In the genomic region with DNA sequence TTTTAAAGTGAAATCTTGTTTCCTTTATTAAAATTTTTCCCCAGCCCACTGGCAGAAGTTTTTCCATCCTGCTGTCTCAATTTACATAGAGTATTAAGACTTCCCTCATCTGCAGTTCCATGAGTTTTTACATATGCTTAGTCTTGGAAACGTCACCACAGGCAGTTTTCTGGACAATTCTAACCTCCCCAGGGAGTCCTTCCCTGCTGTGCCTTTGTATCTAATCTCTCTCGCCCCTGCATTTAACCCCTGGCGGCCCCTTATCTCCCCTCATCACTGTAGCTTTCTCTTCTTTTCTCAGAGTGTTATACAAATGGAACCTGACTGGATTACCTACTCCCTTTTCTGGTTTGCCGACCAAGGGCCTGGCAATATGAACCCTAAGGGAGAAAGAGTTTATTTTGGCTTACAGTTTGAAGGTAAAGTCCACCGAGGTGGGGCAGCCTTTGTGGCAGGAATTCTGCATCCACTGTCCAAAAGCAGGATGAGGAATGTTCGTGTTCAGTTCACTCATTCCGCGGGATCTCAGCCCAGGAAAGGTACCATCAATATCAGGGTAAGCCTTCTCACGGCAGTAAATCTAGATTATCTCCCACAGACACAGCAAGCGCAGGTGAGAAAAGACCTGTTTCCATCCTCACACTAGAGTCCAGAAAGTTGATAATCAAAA, we compare ENCODE assay signal across 15 mouse cellular contexts.
"Had no signal": no experiment of that assay in that cellular context is flagged by ENCODE, and none has a peak within 500 bp of the region (broad histone marks: within the 10 kb centered on the region; RNA-seq: fewer than 3 reads in every experiment).

No protein-coding gene starts in this region.

- H3K9ac ChIP-seq: limb, embryonic 12.5 days; liver, embryonic 14.5 days; neural tube, embryonic 15.5 days had no signal

- H3K4me2 ChIP-seq: limb, embryonic 12.5 days; neural tube, embryonic 15.5 days had no signal

- H3K4me3 ChIP-seq: limb, embryonic 12.5 days; neural tube, embryonic 15.5 days had no signal

- H3K4me1 ChIP-seq: limb, embryonic 12.5 days; neural tube, embryonic 15.5 days had no signal

- H3K36me3 ChIP-seq: limb, embryonic 12.5 days; neural tube, embryonic 15.5 days had no signal

- H3K27ac ChIP-seq: kidney, postnatal 0 days; limb, embryonic 12.5 days; liver, embryonic 14.5 days; neural tube, embryonic 15.5 days had no signal

- DNase-seq: kidney, adult 8-10 months; kidney, postnatal 36 days; liver; lung, adult 2 months; lung, postnatal 36 days; right cerebral cortex, postnatal 4 days; spleen, adult 18-20 months; thymus, adult 18-20 months; thymus, postnatal 36 days had no signal

- H3K9me3 ChIP-seq: limb, embryonic 12.5 days; neural tube, embryonic 15.5 days had no signal

- H3K27me3 ChIP-seq: limb, embryonic 12.5 days; neural tube, embryonic 15.5 days had no signal

- ATAC-seq: intestine, embryonic 16.5 days; lung, postnatal 0 days had no signal
